Mouse (Mus musculus) kidney, postnatal 0 days (tissue): ENCODE measurements around the gene Macf1. TPM values are rescaled to one million over a fixed set of nuclear protein-coding genes. Genes with fewer than 3 reads are reported as not detected.
"Not testable (repeated sequence)": the region's sequence is repeated elsewhere in the genome, so short reads cannot be mapped to it uniquely, and the experiment has no call there.

Experiments
- ATAC-seq: fragments of 200-750 bp; cut with Nextera tagmentation; replicated peaks from 2 replicates; pipeline ENCODE4 v1.8.0; 2017; ENCODE audit warnings: low read depth, moderate number of reproducible peaks, moderate TSS enrichment, moderate library complexity; ENCODE audit not compliant: low FRiP score
- DNase-seq: peaks from one replicate; pipeline ENCODE4 v3.0.0-alpha.2; 2016; ENCODE audit warnings: low spot score
- H3K27ac ChIP-seq: fragments of 300-500 bp; sonication (generic); 2 replicates; pipeline ENCODE4 v1.5.1; 2014; ENCODE audit warnings: mild to moderate bottlenecking
- H3K27me3 ChIP-seq: fragments of 300-500 bp; sonication (generic); 2 replicates; pipeline ENCODE4 v1.6.1; 2014; ENCODE audit warnings: low read length, mixed read lengths; ENCODE audit not compliant: insufficient read depth
- H3K36me3 ChIP-seq: fragments of 300-500 bp; sonication (generic); 2 replicates; pipeline ENCODE4 v1.6.1; 2014; ENCODE audit warnings: low read length, mixed read lengths; ENCODE audit not compliant: insufficient read depth
- H3K4me1 ChIP-seq: fragments of 300-500 bp; sonication (generic); replicated peaks from 2 replicates; pipeline ENCODE4 v1.6.1; 2014; ENCODE audit warnings: antibody characterized with exemption, low read length, mixed read lengths; ENCODE audit not compliant: insufficient read depth
- H3K4me2 ChIP-seq: fragments of 300-500 bp; sonication (generic); 2 replicates; pipeline ENCODE4 v1.6.1; 2014; ENCODE audit warnings: mild to moderate bottlenecking, low read length, moderate library complexity, mixed read lengths
- H3K4me3 ChIP-seq: fragments of 300-500 bp; sonication (generic); replicated peaks from 2 replicates; pipeline ENCODE4 v1.5.1; 2014; ENCODE audit warnings: low read depth, low read length
- H3K9ac ChIP-seq: fragments of 300-500 bp; sonication (generic); 2 replicates; pipeline ENCODE4 v1.6.1; 2014; ENCODE audit warnings: low read depth, low read length
- H3K9me3 ChIP-seq: fragments of 300-500 bp; sonication (generic); replicated peaks from 2 replicates; pipeline ENCODE4 v1.6.1; 2016; ENCODE audit warnings: low read length, inconsistent platforms, mixed read lengths
- CTCF ChIP-seq: IDR thresholded peaks from 2 replicates; pipeline ENCODE4 v1.5.1; 2016; ENCODE audit warnings: antibody characterized with exemption, low read depth, mild to moderate bottlenecking, moderate library complexity
- WGBS: fragments of 180-500 bp; shearing (Covaris S2); extraction: QIAGEN DNeasy Blood & Tissue Kit; methylation state at CpG from one replicate; pipeline ENCODE4 v1.1.7; 2014; 5-methylcytosine and 5-hydroxymethylcytosine counted together
- polyA plus RNA-seq: library from polyadenylated mRNA; unstranded; fragments of >200 nt; fragmentation: Nextera tagmentation; extraction: Ambion mirVana; gene quantifications from 2 replicates; pipeline ENCODE4 v1.2.1, GENCODE M21; 2015

Gene Macf1
- polyA plus RNA-seq, 1 experiment from 2014 or later = 33.8 TPM

DNA sequence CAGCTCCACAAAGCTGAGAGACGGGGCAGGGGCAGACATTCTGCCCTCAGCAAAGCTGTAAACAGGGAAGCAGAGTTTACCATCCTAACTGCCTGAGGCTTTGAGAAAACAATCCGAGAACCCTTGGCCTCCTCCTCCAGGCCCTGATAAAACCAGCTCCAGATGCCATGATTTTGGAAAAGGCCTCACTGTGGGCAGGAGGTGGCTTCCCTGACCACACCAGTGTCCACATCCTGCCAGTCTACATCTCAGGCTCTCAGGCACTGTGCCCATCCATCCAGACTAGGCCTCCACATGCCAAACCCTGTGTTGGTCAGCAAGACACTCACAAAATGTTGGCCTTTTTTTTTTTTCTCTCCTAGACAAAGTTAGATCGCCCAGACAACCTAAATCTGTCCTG, 350.0 kb downstream of the Macf1 start:
- no peaks in the 10 kb centered on the region for H3K27me3 ChIP-seq
- ATAC-seq = no peak
- WGBS = 65% methylated on average over 3 of the region's 3 CpGs

DNA sequence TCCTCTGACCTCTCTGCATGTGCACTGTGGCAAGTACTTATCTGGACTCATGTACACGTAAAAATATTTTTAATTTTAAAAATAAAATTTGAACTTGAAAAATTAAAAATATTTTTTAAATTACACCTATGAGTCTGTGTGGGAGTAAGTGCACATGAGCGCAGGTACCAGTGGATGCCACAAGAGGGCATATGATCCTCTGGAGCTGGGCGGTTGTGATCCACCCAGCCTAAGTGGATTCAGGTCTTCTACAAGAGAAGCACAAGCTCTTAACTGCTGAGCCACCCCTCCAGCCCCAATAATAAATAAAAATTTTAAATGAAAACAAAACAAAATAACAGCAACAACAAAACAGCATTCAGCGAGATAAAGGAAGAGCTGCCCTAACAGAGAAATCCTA, 351.0 kb downstream of the Macf1 start:
- Histone ChIP-seq H3K9ac (no peak overlapping the region), H3K4me1 (no peaks in the 10 kb centered on the region), H3K4me3 (no peak overlapping the region), H3K9me3 (no peaks in the 10 kb centered on the region), H3K27me3 (no peaks in the 10 kb centered on the region), H3K27ac (no peak overlapping the region), H3K4me2 (no peak overlapping the region), H3K36me3 (no peaks in the 10 kb centered on the region)
- ATAC-seq = no peak
- TF ChIP-seq CTCF = no peak
- WGBS = 96% methylated on average over 4 of the region's 4 CpGs
- DNase-seq = no peak

More for the DNA sequence above, 350.0 kb downstream of the Macf1 start:
- TF ChIP-seq CTCF = no peak
- H3K36me3 ChIP-seq = no peaks in the 10 kb centered on the region
- no peak overlapping the region for H3K4me3 ChIP-seq
- H3K27ac ChIP-seq = no peak overlapping the region
- H3K4me2 ChIP-seq = no peak overlapping the region
- H3K9me3 ChIP-seq = no peaks in the 10 kb centered on the region
- no peak overlapping the region for H3K9ac ChIP-seq
- DNase-seq = no peak
- no peaks in the 10 kb centered on the region for H3K4me1 ChIP-seq

DNA sequence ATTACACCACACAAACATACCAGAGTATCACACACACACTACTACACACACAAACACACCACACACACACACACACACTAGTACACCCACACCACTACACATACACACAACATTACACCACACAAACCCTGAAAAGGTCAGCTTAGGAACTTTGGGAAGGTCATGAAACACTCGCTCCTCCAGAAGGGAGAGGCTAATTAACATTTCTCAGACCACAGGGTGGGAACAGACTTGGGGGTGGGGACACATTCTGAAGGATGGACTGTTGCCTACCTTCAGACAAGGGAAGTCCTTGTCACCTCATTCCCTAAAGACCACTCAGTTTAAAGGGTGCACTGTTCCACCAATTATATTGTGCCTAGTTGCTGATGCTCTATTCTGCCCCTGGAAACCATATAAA, 352.2 kb downstream of the Macf1 start:
- WGBS = 67% methylated on average over 1 of the region's 1 CpGs
- not testable (repeated sequence) for H3K36me3 ChIP-seq, H3K27me3 ChIP-seq, H3K4me1 ChIP-seq, H3K9me3 ChIP-seq, H3K9ac ChIP-seq, DNase-seq, H3K27ac ChIP-seq, H3K4me2 ChIP-seq, ATAC-seq, H3K4me3 ChIP-seq

DNA sequence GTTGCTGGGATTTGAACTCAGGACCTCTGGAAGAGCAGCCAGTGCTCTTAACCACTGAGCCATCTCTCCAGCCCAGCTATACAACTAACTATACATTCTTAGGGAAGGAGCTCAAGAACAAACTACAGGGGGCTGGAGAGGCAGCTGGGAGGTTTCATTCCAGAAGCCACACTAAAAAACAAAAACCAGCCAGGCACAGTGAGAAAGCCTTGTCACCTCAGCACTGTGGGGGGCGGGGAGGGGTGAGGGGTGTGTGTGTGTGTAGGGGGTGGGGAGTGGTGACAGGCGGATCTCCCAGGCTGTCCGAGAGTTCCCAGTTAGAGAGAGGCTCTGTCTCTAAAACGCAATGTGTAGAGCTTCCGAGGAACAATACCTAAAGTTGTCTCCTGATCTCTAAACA, 352.8 kb downstream of the Macf1 start:
- H3K36me3 ChIP-seq = no peaks in the 10 kb centered on the region
- H3K4me1 ChIP-seq = no peaks in the 10 kb centered on the region
- H3K4me3 ChIP-seq = no peak overlapping the region
- ATAC-seq = no peak
- no peak for TF ChIP-seq CTCF
- no peak for DNase-seq
- no peak overlapping the region for H3K9ac ChIP-seq
- no peak overlapping the region for H3K4me2 ChIP-seq
- H3K27me3 ChIP-seq = no peaks in the 10 kb centered on the region
- H3K9me3 ChIP-seq = no peaks in the 10 kb centered on the region
- H3K27ac ChIP-seq = no peak overlapping the region
- WGBS = 67% methylated on average over 5 of the region's 5 CpGs

DNA sequence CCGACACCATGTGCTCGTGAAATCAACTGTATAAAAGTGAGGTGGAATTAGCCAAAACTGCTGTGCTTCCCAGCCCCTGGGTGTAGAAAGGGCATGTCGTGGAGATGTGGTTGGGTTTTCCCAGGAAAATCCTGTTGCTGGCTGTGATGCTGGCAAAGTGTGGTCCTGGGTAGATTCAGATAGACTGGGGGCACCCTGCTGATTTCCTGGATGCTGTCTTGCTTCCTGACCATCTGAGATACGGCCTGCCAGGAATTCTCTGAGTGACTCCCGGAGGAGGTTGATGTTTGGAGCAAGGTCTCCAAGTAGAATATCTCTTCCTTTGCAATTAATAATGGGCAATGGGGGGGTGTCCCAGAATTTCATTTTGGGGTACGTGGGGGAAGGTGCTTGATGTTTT, 355.2 kb downstream of the Macf1 start:
- Histone ChIP-seq H3K4me3 (no peak overlapping the region), H3K9ac (no peak overlapping the region), H3K36me3 (no peaks in the 10 kb centered on the region), H3K27me3 (no peaks in the 10 kb centered on the region), H3K9me3 (no peaks in the 10 kb centered on the region), H3K4me1 (no peaks in the 10 kb centered on the region), H3K4me2 (no peak overlapping the region), H3K27ac (no peak overlapping the region)
- DNase-seq (no peak), ATAC-seq (no peak)
- 63% methylated on average over 6 of the region's 6 CpGs for WGBS
- TF ChIP-seq CTCF = no peak

DNA sequence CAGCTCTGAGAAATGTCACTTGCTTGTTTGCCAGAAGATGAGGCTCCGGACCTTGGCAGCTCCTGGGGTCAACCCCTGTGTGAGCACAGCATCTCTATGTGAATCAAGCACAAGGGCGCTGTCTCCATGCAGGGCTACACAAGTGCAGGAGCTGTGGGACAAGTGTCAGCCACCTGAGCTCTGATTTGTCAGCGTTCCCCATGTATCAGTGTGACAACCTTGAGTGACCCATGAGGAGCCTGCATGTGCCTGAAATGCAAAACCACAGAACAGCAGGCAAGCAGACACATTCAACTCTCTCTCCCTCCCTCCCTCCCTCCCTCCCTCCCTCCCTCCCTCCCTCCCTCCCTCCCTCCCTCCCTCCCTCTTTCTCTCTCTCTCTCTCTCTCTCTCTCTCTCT, 356.5 kb downstream of the Macf1 start:
- TF ChIP-seq CTCF = no peak

DNA sequence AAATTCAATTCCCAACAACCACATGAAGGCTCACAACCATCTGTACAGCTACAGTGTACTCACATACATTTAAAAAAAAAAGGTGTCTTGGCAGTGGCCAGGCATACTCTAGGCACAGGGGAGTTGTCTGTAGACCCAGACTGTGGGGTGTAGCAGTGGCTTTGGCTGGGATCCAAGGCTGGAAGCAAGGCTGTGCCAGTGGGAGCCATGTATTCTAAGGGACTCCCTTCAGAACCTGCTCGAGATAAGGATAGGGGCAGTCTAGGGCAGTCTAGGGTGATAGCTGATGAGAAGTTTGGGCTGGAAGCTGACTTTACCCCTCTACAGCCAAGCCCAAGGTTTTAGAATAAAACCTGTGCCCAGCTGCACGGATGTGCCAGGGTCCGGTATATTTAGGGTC, 358.1 kb downstream of the Macf1 start:
- DNase-seq = no peak
- WGBS = 60% methylated on average over 3 of the region's 3 CpGs

More for the DNA sequence above, 356.5 kb downstream of the Macf1 start:
- WGBS = 51% methylated on average over 3 of the region's 3 CpGs
- H3K4me1 ChIP-seq = no peaks in the 10 kb centered on the region
- no peaks in the 10 kb centered on the region for H3K9me3 ChIP-seq
- no peak overlapping the region for H3K27ac ChIP-seq
- no peak for DNase-seq
- no peaks in the 10 kb centered on the region for H3K36me3 ChIP-seq
- H3K4me2 ChIP-seq = no peak overlapping the region
- no peak overlapping the region for H3K4me3 ChIP-seq
- no peaks in the 10 kb centered on the region for H3K27me3 ChIP-seq
- no peak for ATAC-seq
- H3K9ac ChIP-seq = no peak overlapping the region

More for the DNA sequence above, 358.1 kb downstream of the Macf1 start:
- no peaks in the 10 kb centered on the region for H3K36me3 ChIP-seq
- no peaks in the 10 kb centered on the region for H3K4me1 ChIP-seq
- H3K9ac ChIP-seq = no peak overlapping the region
- H3K27me3 ChIP-seq = 0 out of 2 replicates have a peak, but pooled peaks cover 4% of the 10 kb centered on the region
- H3K4me2 ChIP-seq = no peak overlapping the region
- H3K27ac ChIP-seq = no peak overlapping the region
- no peak for ATAC-seq
- H3K4me3 ChIP-seq = no peak overlapping the region
- no peaks in the 10 kb centered on the region for H3K9me3 ChIP-seq
- no peak for TF ChIP-seq CTCF
